Mouse (Mus musculus) liver, embryonic 11.5 days (tissue): ENCODE measurements around the gene Psmg4. TPM values are rescaled to one million over a fixed set of nuclear protein-coding genes. Genes with fewer than 3 reads are reported as not detected.

ENCODE experiments used
- ATAC-seq: fragments of 200-750 bp; cut with Nextera tagmentation; replicated peaks from 2 replicates; pipeline ENCODE4 v1.8.0; 2017; ENCODE audit warnings: moderate number of reproducible peaks, mild to moderate bottlenecking, moderate TSS enrichment, moderate library complexity; ENCODE audit not compliant: low FRiP score
- DNase-seq: peaks from one replicate; pipeline ENCODE4 v3.0.0-alpha.2; 2017; ENCODE audit warnings: low spot score
- H3K27ac ChIP-seq: fragments of 300-500 bp; sonication (generic); 2 replicates; pipeline ENCODE4 v1.5.1; 2014; ENCODE audit warnings: mild to moderate bottlenecking, low read depth, low read length, control low read depth
- H3K27me3 ChIP-seq: fragments of 300-500 bp; sonication (generic); replicated peaks from 2 replicates; pipeline ENCODE4 v1.6.1; 2014; ENCODE audit warnings: low read length, mixed read lengths; ENCODE audit not compliant: control insufficient read depth, insufficient read depth
- H3K36me3 ChIP-seq: fragments of 300-500 bp; sonication (generic); 2 replicates; pipeline ENCODE4 v1.6.1; 2014; ENCODE audit warnings: mild to moderate bottlenecking, low read length, moderate library complexity, mixed read lengths; ENCODE audit not compliant: control insufficient read depth, insufficient read depth
- H3K4me1 ChIP-seq: fragments of 300-500 bp; sonication (generic); replicated peaks from 2 replicates; pipeline ENCODE4 v1.6.1; 2014; ENCODE audit warnings: low read length, mixed read lengths; ENCODE audit not compliant: control insufficient read depth, insufficient read depth
- H3K4me2 ChIP-seq: fragments of 300-500 bp; sonication (generic); 2 replicates; pipeline ENCODE4 v1.6.1; 2014; ENCODE audit warnings: mild to moderate bottlenecking, control low read depth, moderate library complexity
- H3K4me3 ChIP-seq: fragments of 300-500 bp; sonication (generic); 2 replicates; pipeline ENCODE4 v1.5.1; 2014; ENCODE audit warnings: low read depth, low read length, control low read depth
- H3K9ac ChIP-seq: fragments of 300-500 bp; sonication (generic); 2 replicates; pipeline ENCODE4 v1.6.1; 2014; ENCODE audit warnings: low read depth, low read length, control low read depth
- H3K9me3 ChIP-seq: fragments of 300-500 bp; sonication (generic); 2 replicates; pipeline ENCODE4 v1.6.1; 2016; ENCODE audit warnings: low read length, inconsistent platforms, mixed read lengths; ENCODE audit not compliant: control insufficient read depth
- WGBS: fragments of 180-500 bp; shearing (Covaris S2); extraction: QIAGEN DNeasy Blood & Tissue Kit; methylation state at CpG from one replicate; pipeline ENCODE4 v1.1.7; 2014; 5-methylcytosine and 5-hydroxymethylcytosine counted together
- polyA plus RNA-seq: library from polyadenylated mRNA; unstranded; fragments of >200 nt; fragmentation: Nextera tagmentation; extraction: Ambion mirVana; gene quantifications from 2 replicates; pipeline ENCODE4 v1.2.1, GENCODE M21; 2014

Psmg4 gene
- polyA plus RNA-seq, 1 experiment from 2014 or later = 91.4 TPM

- H3K4me3 ChIP-seq = no peak overlapping the region
- H3K9me3 ChIP-seq = no peaks in the 10 kb centered on the region
- H3K4me2 ChIP-seq = peak overlapping the region; percentile 40
- DNase-seq (no peak), ATAC-seq (no peak)
- H3K27ac ChIP-seq = no peak overlapping the region
- H3K27me3 ChIP-seq = peaks cover 20% of the 10 kb centered on the region
- peaks cover 7% of the 10 kb centered on the region for H3K4me1 ChIP-seq
- WGBS = 14% methylated on average over 19 of the region's 19 CpGs
- no peak overlapping the region for H3K9ac ChIP-seq
- no peaks in the 10 kb centered on the region for H3K36me3 ChIP-seq
Observed at GRCm38 (mm10) chr13:34150271-34151027, 12.3 kb upstream of the Psmg4 start.

- H3K4me2 ChIP-seq = no peak overlapping the region
- ATAC-seq = no peak
- no peak overlapping the region for H3K9ac ChIP-seq
- no peak overlapping the region for H3K4me3 ChIP-seq
- H3K27me3 ChIP-seq = peaks cover 20% of the 10 kb centered on the region
- no peak for DNase-seq
- 68% methylated on average over 1 of the region's 1 CpGs for WGBS
- no peaks in the 10 kb centered on the region for H3K36me3 ChIP-seq
- H3K9me3 ChIP-seq = no peaks in the 10 kb centered on the region
- H3K27ac ChIP-seq = no peak overlapping the region
- H3K4me1 ChIP-seq = peaks cover 7% of the 10 kb centered on the region
Observed at GRCm38 (mm10) chr13:34151425-34151824, 11.3 kb upstream of the Psmg4 start.

- Histone ChIP-seq H3K4me3 (no peak overlapping the region), H3K36me3 (no peaks in the 10 kb centered on the region), H3K4me2 (no peak overlapping the region), H3K9ac (no peak overlapping the region), H3K27me3 (peaks cover 20% of the 10 kb centered on the region), H3K27ac (no peak overlapping the region), H3K4me1 (peaks cover 7% of the 10 kb centered on the region), H3K9me3 (no peaks in the 10 kb centered on the region)
- 59% methylated on average over 7 of the region's 7 CpGs for WGBS
- DNase-seq (no peak), ATAC-seq (no peak)
Observed at GRCm38 (mm10) chr13:34152695-34153094, 10.1 kb upstream of the Psmg4 start.

- Histone ChIP-seq H3K9me3 (no peaks in the 10 kb centered on the region), H3K4me1 (peaks cover 7% of the 10 kb centered on the region), H3K4me2 (no peak overlapping the region), H3K36me3 (no peaks in the 10 kb centered on the region), H3K9ac (no peak overlapping the region), H3K4me3 (no peak overlapping the region), H3K27me3 (peaks cover 13% of the 10 kb centered on the region), H3K27ac (no peak overlapping the region)
- 93% methylated on average over 4 of the region's 5 CpGs for WGBS
- ATAC-seq (no peak), DNase-seq (no peak)
Observed at GRCm38 (mm10) chr13:34153254-34154011, 9.3 kb upstream of the Psmg4 start.

GRCm38 (mm10) chr13:34154217-34154930 is 8.4 kb upstream of the Psmg4 start:
- WGBS = 47% methylated on average over 13 of the region's 13 CpGs
- peak overlapping the region; percentile 35; the same call in 1 of the 2 replicates for H3K4me2 ChIP-seq
- peaks cover 6% of the 10 kb centered on the region for H3K27me3 ChIP-seq
- DNase-seq (peak; percentile 52), ATAC-seq (0 out of 2 replicates have a peak, but pooled peaks have one; percentile 37)
- H3K9ac ChIP-seq = no peak overlapping the region
- peaks cover 4% of the 10 kb centered on the region; the same call in 1 of the 2 replicates for H3K4me1 ChIP-seq
- no peak overlapping the region for H3K27ac ChIP-seq
- no peak overlapping the region for H3K4me3 ChIP-seq
- no peaks in the 10 kb centered on the region for H3K9me3 ChIP-seq
- H3K36me3 ChIP-seq = no peaks in the 10 kb centered on the region

GRCm38 (mm10) chr13:34154931-34155272 is 7.9 kb upstream of the Psmg4 start:
- Histone ChIP-seq H3K4me2 (peak overlapping the region; percentile 35; the same call in 1 of the 2 replicates), H3K27me3 (peaks cover 2% of the 10 kb centered on the region), H3K9ac (no peak overlapping the region), H3K4me1 (peaks cover 3% of the 10 kb centered on the region; the same call in 1 of the 2 replicates), H3K36me3 (no peaks in the 10 kb centered on the region), H3K4me3 (no peak overlapping the region), H3K27ac (no peak overlapping the region), H3K9me3 (no peaks in the 10 kb centered on the region)
- WGBS = 30% methylated on average over 3 of the region's 3 CpGs
- no peak for ATAC-seq
- no peak for DNase-seq

- Histone ChIP-seq H3K27ac (no peak overlapping the region), H3K9ac (no peak overlapping the region), H3K9me3 (no peaks in the 10 kb centered on the region), H3K4me2 (no peak overlapping the region), H3K36me3 (no peaks in the 10 kb centered on the region), H3K27me3 (no peaks in the 10 kb centered on the region; the same call in 1 of the 2 replicates), H3K4me1 (no peaks in the 10 kb centered on the region), H3K4me3 (no peak overlapping the region)
- WGBS = 69% methylated on average over 8 of the region's 8 CpGs
- no peak for DNase-seq
- peak; percentile 72 for ATAC-seq
Observed at GRCm38 (mm10) chr13:34156133-34156839, 6.5 kb upstream of the Psmg4 start.

- H3K27ac ChIP-seq = no peak overlapping the region
- H3K4me1 ChIP-seq = no peaks in the 10 kb centered on the region
- no peak overlapping the region for H3K4me3 ChIP-seq
- H3K36me3 ChIP-seq = no peaks in the 10 kb centered on the region
- H3K9ac ChIP-seq = no peak overlapping the region
- DNase-seq (no peak), ATAC-seq (no peak)
- no peak overlapping the region for H3K4me2 ChIP-seq
- 68% methylated on average over 2 of the region's 2 CpGs for WGBS
- no peaks in the 10 kb centered on the region for H3K9me3 ChIP-seq
- H3K27me3 ChIP-seq = no peaks in the 10 kb centered on the region
Observed at GRCm38 (mm10) chr13:34156840-34157185, 6.0 kb upstream of the Psmg4 start.
